Mouse (Mus musculus) hindbrain, embryonic 12.5 days (tissue): ENCODE results near the gene Sema5a. TPM values are rescaled to one million over a fixed set of nuclear protein-coding genes. Genes with fewer than 3 reads are reported as not detected.

ENCODE experiments used
- ATAC-seq: fragments of 200-750 bp; cut with Nextera tagmentation; 2 replicates; pipeline ENCODE4 v1.8.0; 2017; ENCODE audit warnings: moderate TSS enrichment; ENCODE audit not compliant: low FRiP score
- H3K27ac ChIP-seq: fragments of 300-500 bp; sonication (generic); 2 replicates; pipeline ENCODE4 v1.5.1; 2016; ENCODE audit warnings: mild to moderate bottlenecking
- H3K27me3 ChIP-seq: fragments of 300-500 bp; sonication (generic); 2 replicates; pipeline ENCODE4 v1.6.1; 2016; ENCODE audit warnings: mild to moderate bottlenecking
- H3K36me3 ChIP-seq: fragments of 300-500 bp; sonication (generic); 2 replicates; pipeline ENCODE4 v1.6.1; 2016; ENCODE audit warnings: mild to moderate bottlenecking
- H3K4me1 ChIP-seq: fragments of 300-500 bp; sonication (generic); 2 replicates; pipeline ENCODE4 v1.6.1; 2016
- H3K4me2 ChIP-seq: fragments of 300-500 bp; sonication (generic); replicated peaks from 2 replicates; pipeline ENCODE4 v1.6.1; 2016; ENCODE audit warnings: mild to moderate bottlenecking
- H3K4me3 ChIP-seq: fragments of 300-500 bp; sonication (generic); 2 replicates; pipeline ENCODE4 v1.5.1; 2016; ENCODE audit warnings: mild to moderate bottlenecking
- H3K9ac ChIP-seq: fragments of 300-500 bp; sonication (generic); 2 replicates; pipeline ENCODE4 v1.6.1; 2016; ENCODE audit warnings: mild to moderate bottlenecking, moderate library complexity
- H3K9me3 ChIP-seq: fragments of 300-500 bp; sonication (generic); replicated peaks from 2 replicates; pipeline ENCODE4 v1.6.1; 2016; ENCODE audit warnings: mild to moderate bottlenecking
- WGBS: fragments of 180-500 bp; shearing (Covaris S2); methylation state at CpG from one replicate; pipeline ENCODE4 v1.1.7; 2016; 5-methylcytosine and 5-hydroxymethylcytosine counted together
- polyA plus RNA-seq: library from polyadenylated mRNA; unstranded; fragments of >200 nt; fragmentation: Nextera tagmentation; extraction: Ambion mirVana; gene quantifications from 2 replicates; pipeline ENCODE4 v1.2.1, GENCODE M21; 2016

Gene Sema5a
- polyA plus RNA-seq, 1 experiment from 2014 or later = 11.2 TPM

GRCm38 (mm10) chr15:32233451-32233850, 11.2 kb upstream of the Sema5a start:
- WGBS = 94% methylated on average over 1 of the region's 1 CpGs
- Histone ChIP-seq H3K4me2 (no peak overlapping the region), H3K36me3 (no peaks in the 10 kb centered on the region), H3K27ac (no peak overlapping the region), H3K9ac (no peak overlapping the region), H3K27me3 (no peaks in the 10 kb centered on the region), H3K4me1 (no peaks in the 10 kb centered on the region), H3K9me3 (no peaks in the 10 kb centered on the region), H3K4me3 (no peak overlapping the region)
- no peak for ATAC-seq

- no peaks in the 10 kb centered on the region for H3K36me3 ChIP-seq
- H3K9ac ChIP-seq = no peak overlapping the region
- H3K27ac ChIP-seq = no peak overlapping the region
- no peaks in the 10 kb centered on the region for H3K27me3 ChIP-seq
- ATAC-seq = no peak
- WGBS = 95% methylated on average over 2 of the region's 2 CpGs
- no peaks in the 10 kb centered on the region for H3K9me3 ChIP-seq
- H3K4me2 ChIP-seq = no peak overlapping the region
- no peak overlapping the region for H3K4me3 ChIP-seq
- peaks cover 1% of the 10 kb centered on the region; the same call in 1 of the 2 replicates for H3K4me1 ChIP-seq
Observed at GRCm38 (mm10) chr15:32239099-32239498, 5.5 kb upstream of the Sema5a start.

- Histone ChIP-seq H3K9me3 (no peaks in the 10 kb centered on the region), H3K27ac (no peak overlapping the region), H3K4me1 (peaks cover 9% of the 10 kb centered on the region; the same call in 1 of the 2 replicates), H3K9ac (no peak overlapping the region), H3K4me2 (no peak overlapping the region), H3K36me3 (no peaks in the 10 kb centered on the region), H3K4me3 (no peak overlapping the region), H3K27me3 (no peaks in the 10 kb centered on the region)
- ATAC-seq = no peak
- WGBS = 90% methylated on average over 3 of the region's 3 CpGs
Observed at GRCm38 (mm10) chr15:32240159-32240558, 4.5 kb upstream of the Sema5a start.

- no peak overlapping the region for H3K27ac ChIP-seq
- 92% methylated on average over 6 of the region's 6 CpGs for WGBS
- no peak for ATAC-seq
- no peaks in the 10 kb centered on the region for H3K9me3 ChIP-seq
- no peak overlapping the region for H3K9ac ChIP-seq
- H3K4me3 ChIP-seq = no peak overlapping the region
- no peaks in the 10 kb centered on the region for H3K27me3 ChIP-seq
- no peak overlapping the region for H3K4me2 ChIP-seq
- H3K36me3 ChIP-seq = no peaks in the 10 kb centered on the region
- H3K4me1 ChIP-seq = peaks cover 12% of the 10 kb centered on the region; the same call in 1 of the 2 replicates
Observed at GRCm38 (mm10) chr15:32241666-32242065, 2.9 kb upstream of the Sema5a start.

GRCm38 (mm10) chr15:32243096-32243785, 1.4 kb upstream of the Sema5a start:
- no peak overlapping the region for H3K9ac ChIP-seq

GRCm38 (mm10) chr15:32243824-32244223, 786 bp upstream of the Sema5a start:
- H3K4me1 ChIP-seq = peaks cover 12% of the 10 kb centered on the region; the same call in 1 of the 2 replicates
- ATAC-seq = no peak
- H3K27me3 ChIP-seq = no peaks in the 10 kb centered on the region
- no peak overlapping the region for H3K27ac ChIP-seq
- peak overlapping the region; percentile 99 for H3K4me2 ChIP-seq
- H3K9me3 ChIP-seq = no peaks in the 10 kb centered on the region
- 66% methylated on average over 7 of the region's 7 CpGs for WGBS
- H3K36me3 ChIP-seq = no peaks in the 10 kb centered on the region
- peak overlapping the region; percentile 64; the same call in 1 of the 2 replicates for H3K9ac ChIP-seq
- peak overlapping the region; percentile 56 for H3K4me3 ChIP-seq

More at GRCm38 (mm10) chr15:32243096-32243785, 1.4 kb upstream of the Sema5a start:
- ATAC-seq = no peak
- Histone ChIP-seq H3K4me3 (peak overlapping the region; percentile 2), H3K4me1 (peaks cover 12% of the 10 kb centered on the region; the same call in 1 of the 2 replicates), H3K36me3 (no peaks in the 10 kb centered on the region), H3K9me3 (no peaks in the 10 kb centered on the region), H3K27me3 (no peaks in the 10 kb centered on the region), H3K27ac (no peak overlapping the region), H3K4me2 (peak overlapping the region; percentile 99)
- 74% methylated on average over 12 of the region's 12 CpGs for WGBS

GRCm38 (mm10) chr15:32244956-32245836, 586 bp downstream of the Sema5a start:
- Histone ChIP-seq H3K4me2 (peak overlapping the region; percentile 99), H3K4me3 (peak overlapping the region; percentile 56), H3K9me3 (no peaks in the 10 kb centered on the region), H3K27me3 (no peaks in the 10 kb centered on the region), H3K27ac (no peak overlapping the region; the same call in 1 of the 2 replicates), H3K36me3 (no peaks in the 10 kb centered on the region), H3K4me1 (peaks cover 12% of the 10 kb centered on the region; the same call in 1 of the 2 replicates), H3K9ac (peak overlapping the region; percentile 64)
- peak; percentile 70 for ATAC-seq
- under 1% methylated on average over 52 of the region's 52 CpGs for WGBS

- Histone ChIP-seq H3K4me2 (peak overlapping the region; percentile 99), H3K4me1 (peaks cover 12% of the 10 kb centered on the region; the same call in 1 of the 2 replicates), H3K27me3 (no peaks in the 10 kb centered on the region), H3K9ac (peak overlapping the region; percentile 64), H3K27ac (no peak overlapping the region), H3K36me3 (no peaks in the 10 kb centered on the region), H3K4me3 (peak overlapping the region; percentile 56), H3K9me3 (no peaks in the 10 kb centered on the region)
- WGBS = 1% methylated on average over 47 of the region's 47 CpGs
- ATAC-seq = peak; percentile 62
Observed at GRCm38 (mm10) chr15:32245837-32246670, 1.4 kb downstream of the Sema5a start.

- no peaks in the 10 kb centered on the region for H3K36me3 ChIP-seq
- H3K9ac ChIP-seq = no peak overlapping the region
- peaks cover 12% of the 10 kb centered on the region; the same call in 1 of the 2 replicates for H3K4me1 ChIP-seq
- H3K4me2 ChIP-seq = peak overlapping the region; percentile 99
- H3K4me3 ChIP-seq = no peak overlapping the region
- 49% methylated on average over 5 of the region's 5 CpGs for WGBS
- no peaks in the 10 kb centered on the region for H3K27me3 ChIP-seq
- no peaks in the 10 kb centered on the region for H3K9me3 ChIP-seq
- no peak for ATAC-seq
- no peak overlapping the region for H3K27ac ChIP-seq
Observed at GRCm38 (mm10) chr15:32247281-32247680, 2.7 kb downstream of the Sema5a start.

- Histone ChIP-seq H3K4me1 (no peaks in the 10 kb centered on the region), H3K27me3 (no peaks in the 10 kb centered on the region), H3K9me3 (no peaks in the 10 kb centered on the region; the same call in 1 of the 2 replicates), H3K4me2 (no peak overlapping the region), H3K36me3 (no peaks in the 10 kb centered on the region), H3K27ac (no peak overlapping the region), H3K4me3 (no peak overlapping the region), H3K9ac (no peak overlapping the region)
- 74% methylated on average over 2 of the region's 2 CpGs for WGBS
- no peak for ATAC-seq
Observed at GRCm38 (mm10) chr15:32254806-32255205, 10.2 kb downstream of the Sema5a start.

GRCm38 (mm10) chr15:32257340-32257739, 12.7 kb downstream of the Sema5a start:
- Histone ChIP-seq H3K4me1 (peaks cover 6% of the 10 kb centered on the region), H3K36me3 (no peaks in the 10 kb centered on the region), H3K9me3 (no peaks in the 10 kb centered on the region; the same call in 1 of the 2 replicates), H3K27ac (no peak overlapping the region), H3K4me2 (no peak overlapping the region), H3K27me3 (no peaks in the 10 kb centered on the region), H3K4me3 (no peak overlapping the region), H3K9ac (no peak overlapping the region)
- no peak for ATAC-seq
- WGBS = 63% methylated on average over 8 of the region's 8 CpGs
